Mouse (Mus musculus) lung, postnatal 0 days (tissue): ENCODE measurements around the gene Phf11c.

ENCODE experiments used
- CTCF ChIP-seq: IDR thresholded peaks from 2 replicates; pipeline ENCODE4 v1.5.1; 2016; ENCODE audit warnings: antibody characterized with exemption, mild to moderate bottlenecking
- EP300 ChIP-seq: IDR thresholded peaks from 2 replicates; pipeline ENCODE4 v1.6.1; 2016; ENCODE audit warnings: antibody characterized with exemption, mild to moderate bottlenecking, control low read depth

DNA sequence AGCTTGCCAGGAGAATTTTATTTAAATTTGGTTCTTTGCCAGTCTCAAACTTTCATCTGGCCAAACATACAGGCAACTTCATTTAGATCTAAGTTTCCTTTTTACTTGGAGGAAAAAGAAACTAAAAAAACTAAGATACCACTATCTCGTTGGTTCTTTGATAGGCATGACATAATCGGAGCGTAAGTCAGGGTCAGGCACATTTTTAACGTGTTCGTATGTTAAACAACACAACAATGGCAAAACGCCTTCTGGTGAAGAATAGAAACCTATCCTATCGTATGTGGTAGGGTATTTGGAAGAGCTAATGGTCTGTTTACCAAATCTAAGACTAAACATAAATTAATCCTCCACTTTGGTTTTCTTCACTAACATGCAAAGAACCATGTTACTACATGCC lies 44.9 kb upstream of the Phf11c start:
- TF ChIP-seq CTCF = no peak
- TF ChIP-seq EP300 = no peak
